ENCODE assay signal across 9 mouse cellular contexts in genomic region chr12:58802410-58802809, GRCm38 (mm10).
DNase-seq lines count a peak whose midpoint lies in the region; TF ChIP-seq lines count a peak whose summit lies in the region.
"Had no signal": no experiment of that assay in that cellular context is flagged by ENCODE, and none has a peak within 500 bp of the region (broad histone marks: within the 10 kb centered on the region; RNA-seq: fewer than 3 reads in every experiment).

No protein-coding gene starts in this region.

- H3K79me3 ChIP-seq in C2C12 (ENCODE audit: low read depth): no peaks in the 10 kb centered on the region

- WGBS in forebrain, embryonic 10.5 days: 49% methylated on average over 4 of the region's 4 CpGs

- no peak for TF ChIP-seq POLR2A in bone marrow macrophage, adult 2 months (IDR thresholded peaks at IDR 0.05; ENCODE audit: borderline replicate concordance, low read depth, low read length)

- no peaks in the 10 kb centered on the region for H3K4me1 ChIP-seq in bone marrow macrophage, adult 2 months (ENCODE audit: control insufficient read depth, insufficient read depth, low read length)
- peaks cover 6% of the 10 kb centered on the region; the same call in 1 of the 2 replicates for H3K4me1 ChIP-seq in forebrain, embryonic 10.5 days
- H3K4me1 ChIP-seq: embryonic facial prominence, embryonic 12.5 days had no signal

- no peaks in the 10 kb centered on the region for H3K36me3 ChIP-seq in C2C12 (ENCODE audit: control insufficient read depth, insufficient read depth)
- H3K36me3 ChIP-seq in forebrain, embryonic 10.5 days (replicated peaks): no peaks in the 10 kb centered on the region
- H3K36me3 ChIP-seq: embryonic facial prominence, embryonic 12.5 days had no signal

- TF ChIP-seq CTCF in C2C12 (IDR thresholded peaks at IDR 0.05; ENCODE audit: control insufficient read depth, insufficient read depth, insufficient read length): peak; percentile 14
- TF ChIP-seq CTCF in bone marrow macrophage, adult 2 months (IDR thresholded peaks at IDR 0.05; ENCODE audit: low read depth, low read length): peak; percentile 53

- no peak overlapping the region for H3K27ac ChIP-seq in bone marrow macrophage, adult 2 months (ENCODE audit: insufficient read depth, low read depth, low read length)
- no peak overlapping the region for H3K27ac ChIP-seq in forebrain, embryonic 10.5 days
- H3K27ac ChIP-seq: embryonic facial prominence, embryonic 12.5 days had no signal

- H3K9me3 ChIP-seq in forebrain, embryonic 10.5 days: no peaks in the 10 kb centered on the region
- H3K9me3 ChIP-seq: embryonic facial prominence, embryonic 12.5 days had no signal

- intact Hi-C loops in heart, postnatal 10 days (cut with DNase I): loop anchor here (5.0 to 10.0 kb wide), 3 partner anchors 142 to 975 kb away; partner anchors contain the start of gene Sstr1

- no peak overlapping the region for H3ac ChIP-seq in C2C12 (ENCODE audit: control insufficient read depth, insufficient read length, low read depth)

- no peaks in the 10 kb centered on the region for H3K79me2 ChIP-seq in C2C12 (ENCODE audit: control insufficient read depth, insufficient read depth)

- no peaks in the 10 kb centered on the region for H3K27me3 ChIP-seq in C2C12 (ENCODE audit: control insufficient read depth, insufficient read depth, insufficient read length)
- no peaks in the 10 kb centered on the region for H3K27me3 ChIP-seq in forebrain, embryonic 10.5 days (ENCODE audit: poor library complexity, severe bottlenecking)
- H3K27me3 ChIP-seq: embryonic facial prominence, embryonic 12.5 days had no signal

- no peak overlapping the region for H3K4me3 ChIP-seq in C2C12 (ENCODE audit: insufficient read depth, poor library complexity, severe bottlenecking)
- no peak overlapping the region for H3K4me3 ChIP-seq in bone marrow macrophage, adult 2 months (ENCODE audit: insufficient read depth, low read length)
- no peak overlapping the region for H3K4me3 ChIP-seq in forebrain, embryonic 10.5 days
- H3K4me3 ChIP-seq: embryonic facial prominence, embryonic 12.5 days had no signal

- peak; percentile 82 for DNase-seq in forebrain, embryonic 10.5 days (ENCODE audit: extremely low spot score, low spot score)
- DNase-seq in heart, postnatal 10 days: peak; percentile 67 to 84
- DNase-seq in kidney, postnatal 4 days: peak; percentile 89 to 90
- DNase-seq in lung, adult 18-20 months: peak; percentile 48 to 68
- DNase-seq in retina, adult 2 months (ENCODE audit: low read depth, low spot score): peak; percentile 49
- peak; percentile 63 for DNase-seq in thymus, postnatal 14 days

TF ChIP-seq in C2C12, 6 proteins besides CTCF, POLR2A, EP300 and RAD21:
- no peak for TF ChIP-seq MYOG (IDR thresholded peaks at IDR 0.05; ENCODE audit: control insufficient read depth, extremely low read depth, insufficient read length)
- TF ChIP-seq MAX (IDR thresholded peaks at IDR 0.05): no peak
- no peak for TF ChIP-seq FOSL1 (IDR thresholded peaks at IDR 0.05; ENCODE audit: insufficient read depth, low read length, poor library complexity, severe bottlenecking)
- TF ChIP-seq CEBPB (IDR thresholded peaks at IDR 0.05; ENCODE audit: low read depth): no peak
- TF ChIP-seq MYOD1 (IDR thresholded peaks at IDR 0.05; ENCODE audit: control insufficient read depth, insufficient read length, low read depth): no peak
- no peak for TF ChIP-seq USF1 (IDR thresholded peaks at IDR 0.05; ENCODE audit: low read depth)
